Mouse (Mus musculus) heart, embryonic 14.5 days (tissue): ENCODE measurements around the gene L2hgdh. TPM values are rescaled to one million over a fixed set of nuclear protein-coding genes. Genes with fewer than 3 reads are reported as not detected.

Source experiments
- ATAC-seq: fragments of 200-750 bp; cut with Nextera tagmentation; 2 replicates; pipeline ENCODE4 v1.8.0; 2017; ENCODE audit warnings: low read depth, moderate TSS enrichment; ENCODE audit not compliant: insufficient number of reproducible peaks, insufficient read depth, low FRiP score
- H3K27ac ChIP-seq, 2 experiments: fragments of 200-500 bp in 1 of 2; fragments of 300-500 bp in 1 of 2; sonication (generic) in 1 of 2; replicated peaks in 1 of 2; 2 replicates each; pipeline ENCODE4 v1.5.1; 2012 to 2014; ENCODE audit warnings: low read depth in 2 of 2, low read length in 2 of 2, control low read depth in 1 of 2, mild to moderate bottlenecking in 1 of 2, mixed read lengths in 1 of 2; ENCODE audit not compliant: control insufficient read depth in 1 of 2, insufficient read depth in 1 of 2
- H3K27me3 ChIP-seq: fragments of 300-500 bp; sonication (generic); 2 replicates; pipeline ENCODE4 v1.6.1; 2014; ENCODE audit warnings: mild to moderate bottlenecking, low read length, control low read depth; ENCODE audit not compliant: control insufficient read depth, insufficient read depth
- H3K36me3 ChIP-seq: fragments of 300-500 bp; sonication (generic); 2 replicates; pipeline ENCODE4 v1.6.1; 2014; ENCODE audit warnings: mild to moderate bottlenecking, control low read depth, low read length, mixed read lengths; ENCODE audit not compliant: control insufficient read depth, insufficient read depth
- H3K4me1 ChIP-seq, 2 experiments: fragments of 200-500 bp in 1 of 2; fragments of 300-500 bp in 1 of 2; sonication (generic) in 1 of 2; 2 replicates each; pipeline ENCODE4 v1.6.1; 2012 to 2014; ENCODE audit warnings: low read length in 2 of 2, control low read depth in 1 of 2, mixed read lengths in 1 of 2; ENCODE audit not compliant: control insufficient read depth in 2 of 2, insufficient read depth in 2 of 2
- H3K4me2 ChIP-seq: fragments of 300-500 bp; sonication (generic); 2 replicates; pipeline ENCODE4 v1.6.1; 2014; ENCODE audit warnings: mild to moderate bottlenecking, low read length
- H3K4me3 ChIP-seq, 2 experiments: fragments of 200-500 bp in 1 of 2; fragments of 300-500 bp in 1 of 2; sonication (generic) in 1 of 2; 2 replicates each; pipeline ENCODE4 v1.5.1; 2012 to 2014; ENCODE audit warnings: low read length in 2 of 2, mild to moderate bottlenecking in 2 of 2, control low read depth in 1 of 2, low read depth in 1 of 2, moderate library complexity in 1 of 2; ENCODE audit not compliant: control insufficient read depth in 1 of 2, insufficient read depth in 1 of 2
- H3K9ac ChIP-seq: fragments of 300-500 bp; sonication (generic); 2 replicates; pipeline ENCODE4 v1.6.1; 2014; ENCODE audit warnings: mild to moderate bottlenecking, low read length
- H3K9me3 ChIP-seq: fragments of 300-500 bp; sonication (generic); 2 replicates; pipeline ENCODE4 v1.6.1; 2016; ENCODE audit warnings: low read length, control low read depth; ENCODE audit not compliant: control insufficient read depth
- WGBS: fragments of 180-500 bp; shearing (Covaris S2); extraction: QIAGEN DNeasy Blood & Tissue Kit; methylation state at CpG from one replicate; pipeline ENCODE4 v1.1.7; 2014; 5-methylcytosine and 5-hydroxymethylcytosine counted together
- polyA plus RNA-seq: library from polyadenylated mRNA; unstranded; fragments of >200 nt; fragmentation: Nextera tagmentation; extraction: Ambion mirVana; gene quantifications from 2 replicates; pipeline ENCODE4 v1.2.1, GENCODE M21; 2014

L2hgdh gene
- polyA plus RNA-seq, 1 experiment from 2014 or later = 15.9 TPM

GRCm38 (mm10) chr12:69681566-69682061 is 43.1 kb downstream of the L2hgdh start, which contains the start of gene Sos2:
Gene Sos2 (minus strand): TSS chr12:69681852.
- peaks cover 6 to 22% of the 10 kb centered on the region in 2 experiments for H3K4me1 ChIP-seq
- peak within 1 kb of the TSS; percentile 73 to 98 for H3K4me3 ChIP-seq
- H3K4me2 ChIP-seq = peak within 1 kb of the TSS; percentile 79
- H3K36me3 ChIP-seq = no peaks in the 10 kb centered on the region
- H3K9ac ChIP-seq = peak within 1 kb of the TSS; percentile 99
- no peaks in the 10 kb centered on the region for H3K27me3 ChIP-seq
- 0% methylated on average over 16 of the region's 85 CpGs for WGBS
- ATAC-seq = peak; percentile 81
- no peaks in the 10 kb centered on the region for H3K9me3 ChIP-seq
- H3K27ac ChIP-seq = peak within 1 kb of the TSS; percentile 97 to 99

GRCm38 (mm10) chr12:69680635-69681565 is 43.8 kb downstream of the L2hgdh start:
- peak overlapping the region; percentile 97 to 99 for H3K27ac ChIP-seq
- H3K9me3 ChIP-seq = no peaks in the 10 kb centered on the region
- H3K9ac ChIP-seq = peak overlapping the region; percentile 99
- peak overlapping the region; percentile 79 for H3K4me2 ChIP-seq
- H3K36me3 ChIP-seq = no peaks in the 10 kb centered on the region
- WGBS = 1% methylated on average over 56 of the region's 56 CpGs
- H3K4me1 ChIP-seq = peaks cover 6 to 24% of the 10 kb centered on the region in 2 experiments
- H3K27me3 ChIP-seq = no peaks in the 10 kb centered on the region
- peak overlapping the region; percentile 73 to 98 for H3K4me3 ChIP-seq
- peak; percentile 36; the same call in 1 of the 2 replicates for ATAC-seq

- no peak overlapping the region for H3K9ac ChIP-seq
- no peak for ATAC-seq
- H3K27me3 ChIP-seq = no peaks in the 10 kb centered on the region
- no peak overlapping the region for H3K27ac ChIP-seq
- no peaks in the 10 kb centered on the region for H3K36me3 ChIP-seq
- no peak overlapping the region for H3K4me3 ChIP-seq
- no peak overlapping the region for H3K4me2 ChIP-seq
- WGBS = 83% methylated on average over 4 of the region's 4 CpGs
- no peaks in the 10 kb centered on the region for H3K9me3 ChIP-seq
- peaks cover 3 to 17% of the 10 kb centered on the region in 2 experiments; a peak in 3 of 4 replicates for H3K4me1 ChIP-seq
These were observed 48.5 kb downstream of the L2hgdh start for GRCm38 (mm10) chr12:69676157-69676556.

GRCm38 (mm10) chr12:69674576-69675537 is 49.8 kb downstream of the L2hgdh start:
- Histone ChIP-seq H3K36me3 (no peaks in the 10 kb centered on the region), H3K4me2 (no peak overlapping the region), H3K27ac (0 out of 4 replicates have a peak overlapping the region, but pooled peaks of 1 of the 2 experiments have one; percentile 45), H3K9me3 (no peaks in the 10 kb centered on the region), H3K4me1 (peaks cover 3 to 11% of the 10 kb centered on the region in 2 experiments; a peak in 3 of 4 replicates), H3K27me3 (no peaks in the 10 kb centered on the region), H3K9ac (no peak overlapping the region), H3K4me3 (no peak overlapping the region)
- WGBS = 74% methylated on average over 10 of the region's 10 CpGs
- ATAC-seq = no peak

GRCm38 (mm10) chr12:69674176-69674575 is 50.5 kb downstream of the L2hgdh start:
- Histone ChIP-seq H3K36me3 (no peaks in the 10 kb centered on the region), H3K27ac (0 out of 4 replicates have a peak overlapping the region, but pooled peaks of 1 of the 2 experiments have one; percentile 45), H3K4me2 (no peak overlapping the region), H3K27me3 (no peaks in the 10 kb centered on the region), H3K9me3 (no peaks in the 10 kb centered on the region), H3K4me3 (no peak overlapping the region), H3K4me1 (peaks cover 3 to 10% of the 10 kb centered on the region in 2 experiments; a peak in 3 of 4 replicates), H3K9ac (no peak overlapping the region)
- 69% methylated on average over 1 of the region's 1 CpGs for WGBS
- ATAC-seq = no peak

- WGBS = 89% methylated on average over 5 of the region's 5 CpGs
- Histone ChIP-seq H3K4me3 (no peak overlapping the region), H3K4me2 (no peak overlapping the region), H3K36me3 (no peaks in the 10 kb centered on the region), H3K27ac (no peak overlapping the region), H3K9ac (no peak overlapping the region), H3K27me3 (no peaks in the 10 kb centered on the region), H3K4me1 (no peaks in the 10 kb centered on the region), H3K9me3 (no peaks in the 10 kb centered on the region)
- ATAC-seq = no peak
These were observed 58.0 kb downstream of the L2hgdh start for GRCm38 (mm10) chr12:69666721-69667120.

- Histone ChIP-seq H3K27me3 (no peaks in the 10 kb centered on the region), H3K36me3 (no peaks in the 10 kb centered on the region), H3K9ac (no peak overlapping the region), H3K9me3 (no peaks in the 10 kb centered on the region), H3K4me2 (no peak overlapping the region), H3K4me3 (no peak overlapping the region), H3K4me1 (no peaks in the 10 kb centered on the region), H3K27ac (no peak overlapping the region)
- ATAC-seq = no peak
- 91% methylated on average over 5 of the region's 5 CpGs for WGBS
These were observed 63.0 kb downstream of the L2hgdh start for GRCm38 (mm10) chr12:69661658-69662057.
